Mouse (Mus musculus): ENCODE measurements at regions not wholly inside any gene's neighbourhood (a gene's known extent, or its start where the extent isn't known, plus 50 kb on each side); places are given as distances from the start of the nearest gene placed in this dataset.

GRCm38 (mm10) chr10:72484315-72484714 lies 170.3 kb upstream of the Zwint start:
- Histone ChIP-seq H3K4me1 (replicated peaks; ENCODE audit: control insufficient read depth, insufficient read depth, low read length) (no peaks in the 10 kb centered on the region), H3K9ac (ENCODE audit: low read depth, low read length) (no peak overlapping the region), H3K36me3 (ENCODE audit: control insufficient read depth, insufficient read depth, low read length) (no peaks in the 10 kb centered on the region), H3K27me3 (ENCODE audit: control insufficient read depth, insufficient read depth, low read length) (no peaks in the 10 kb centered on the region), H3K27ac (ENCODE audit: low read depth, low read length) (no peak overlapping the region), H3K4me2 (replicated peaks; ENCODE audit: low read depth, low read length) (no peak overlapping the region), H3K9me3 (ENCODE audit: control insufficient read depth, low read length) (no peaks in the 10 kb centered on the region), H3K4me3 (ENCODE audit: low read depth, low read length) (no peak overlapping the region)
- no peak for ATAC-seq (ENCODE audit: low FRiP score)
- WGBS: 76% methylated on average over 3 of the region's 3 CpGs
- no peak for DNase-seq (ENCODE audit: low spot score)

GRCm38 (mm10) chr10:72532431-72532830 lies 122.2 kb upstream of the Zwint start:
- WGBS: 72% methylated on average over 3 of the region's 3 CpGs
- H3K4me3 ChIP-seq (ENCODE audit: low read depth, low read length): no peak overlapping the region
- H3K4me1 ChIP-seq (replicated peaks; ENCODE audit: control insufficient read depth, insufficient read depth, low read length): no peaks in the 10 kb centered on the region
- ATAC-seq (ENCODE audit: low FRiP score): no peak
- H3K9me3 ChIP-seq (ENCODE audit: control insufficient read depth, low read length): no peaks in the 10 kb centered on the region
- DNase-seq (ENCODE audit: low spot score): no peak
- no peaks in the 10 kb centered on the region for H3K36me3 ChIP-seq (ENCODE audit: control insufficient read depth, insufficient read depth, low read length)
- no peaks in the 10 kb centered on the region for H3K27me3 ChIP-seq (ENCODE audit: control insufficient read depth, insufficient read depth, low read length)
- no peak overlapping the region for H3K27ac ChIP-seq (ENCODE audit: low read depth, low read length)
- H3K4me2 ChIP-seq (replicated peaks; ENCODE audit: low read depth, low read length): no peak overlapping the region
- H3K9ac ChIP-seq (ENCODE audit: low read depth, low read length): no peak overlapping the region

GRCm38 (mm10) chr10:72533427-72533826 lies 121.2 kb upstream of the Zwint start:
- 83% methylated on average over 3 of the region's 3 CpGs for WGBS
- no peak overlapping the region for H3K27ac ChIP-seq (ENCODE audit: low read depth, low read length)
- H3K4me1 ChIP-seq (replicated peaks; ENCODE audit: control insufficient read depth, insufficient read depth, low read length): no peaks in the 10 kb centered on the region
- H3K36me3 ChIP-seq (ENCODE audit: control insufficient read depth, insufficient read depth, low read length): no peaks in the 10 kb centered on the region
- H3K27me3 ChIP-seq (ENCODE audit: control insufficient read depth, insufficient read depth, low read length): no peaks in the 10 kb centered on the region
- no peak for ATAC-seq (ENCODE audit: low FRiP score)
- no peak overlapping the region for H3K4me3 ChIP-seq (ENCODE audit: low read depth, low read length)
- H3K9ac ChIP-seq (ENCODE audit: low read depth, low read length): no peak overlapping the region
- no peaks in the 10 kb centered on the region for H3K9me3 ChIP-seq (ENCODE audit: control insufficient read depth, low read length)
- H3K4me2 ChIP-seq (replicated peaks; ENCODE audit: low read depth, low read length): no peak overlapping the region
- DNase-seq (ENCODE audit: low spot score): no peak

- no peak overlapping the region for H3K27ac ChIP-seq (ENCODE audit: low read depth, low read length)
- no peak overlapping the region for H3K4me2 ChIP-seq (replicated peaks; ENCODE audit: low read depth, low read length)
- no peak overlapping the region for H3K9ac ChIP-seq (ENCODE audit: low read depth, low read length)
- H3K4me1 ChIP-seq (replicated peaks; ENCODE audit: control insufficient read depth, insufficient read depth, low read length): no peaks in the 10 kb centered on the region
- 83% methylated on average over 4 of the region's 4 CpGs for WGBS
- no peaks in the 10 kb centered on the region for H3K36me3 ChIP-seq (ENCODE audit: control insufficient read depth, insufficient read depth, low read length)
- DNase-seq (ENCODE audit: low spot score) (no peak), ATAC-seq (ENCODE audit: low FRiP score) (no peak)
- H3K27me3 ChIP-seq (ENCODE audit: control insufficient read depth, insufficient read depth, low read length): no peaks in the 10 kb centered on the region
- no peaks in the 10 kb centered on the region for H3K9me3 ChIP-seq (ENCODE audit: control insufficient read depth, low read length)
- no peak overlapping the region for H3K4me3 ChIP-seq (ENCODE audit: low read depth, low read length)
These were observed 120.8 kb upstream of the Zwint start for GRCm38 (mm10) chr10:72533859-72534258.

GRCm38 (mm10) chr10:72549564-72549963 lies 105.1 kb upstream of the Zwint start:
- H3K4me3 ChIP-seq (ENCODE audit: low read depth, low read length): no peak overlapping the region
- no peak overlapping the region for H3K4me2 ChIP-seq (replicated peaks; ENCODE audit: low read depth, low read length)
- 83% methylated on average over 1 of the region's 1 CpGs for WGBS
- H3K9ac ChIP-seq (ENCODE audit: low read depth, low read length): no peak overlapping the region
- ATAC-seq (ENCODE audit: low FRiP score): no peak
- no peak for DNase-seq (ENCODE audit: low spot score)
- no peaks in the 10 kb centered on the region for H3K4me1 ChIP-seq (replicated peaks; ENCODE audit: control insufficient read depth, insufficient read depth, low read length)
- H3K27ac ChIP-seq (ENCODE audit: low read depth, low read length): no peak overlapping the region
- H3K27me3 ChIP-seq (ENCODE audit: control insufficient read depth, insufficient read depth, low read length): no peaks in the 10 kb centered on the region
- no peaks in the 10 kb centered on the region for H3K9me3 ChIP-seq (ENCODE audit: control insufficient read depth, low read length)
- no peaks in the 10 kb centered on the region for H3K36me3 ChIP-seq (ENCODE audit: control insufficient read depth, insufficient read depth, low read length)

GRCm38 (mm10) chr10:72551561-72551960 lies 103.1 kb upstream of the Zwint start:
- Histone ChIP-seq H3K4me2 (replicated peaks; ENCODE audit: low read depth, low read length) (no peak overlapping the region), H3K4me3 (ENCODE audit: low read depth, low read length) (no peak overlapping the region), H3K9ac (ENCODE audit: low read depth, low read length) (no peak overlapping the region), H3K4me1 (replicated peaks; ENCODE audit: control insufficient read depth, insufficient read depth, low read length) (no peaks in the 10 kb centered on the region), H3K27me3 (ENCODE audit: control insufficient read depth, insufficient read depth, low read length) (no peaks in the 10 kb centered on the region), H3K36me3 (ENCODE audit: control insufficient read depth, insufficient read depth, low read length) (no peaks in the 10 kb centered on the region), H3K9me3 (ENCODE audit: control insufficient read depth, low read length) (no peaks in the 10 kb centered on the region), H3K27ac (ENCODE audit: low read depth, low read length) (no peak overlapping the region)
- ATAC-seq (ENCODE audit: low FRiP score) (no peak), DNase-seq (ENCODE audit: low spot score) (no peak)
- 81% methylated on average over 7 of the region's 7 CpGs for WGBS

- H3K27me3 ChIP-seq (ENCODE audit: control insufficient read depth, insufficient read depth, low read length): no peaks in the 10 kb centered on the region
- H3K4me2 ChIP-seq (replicated peaks; ENCODE audit: low read depth, low read length): no peak overlapping the region
- peak; percentile 16 for DNase-seq (ENCODE audit: low spot score)
- WGBS: 64% methylated on average over 9 of the region's 9 CpGs
- H3K36me3 ChIP-seq (ENCODE audit: control insufficient read depth, insufficient read depth, low read length): no peaks in the 10 kb centered on the region
- no peaks in the 10 kb centered on the region for H3K4me1 ChIP-seq (replicated peaks; ENCODE audit: control insufficient read depth, insufficient read depth, low read length)
- no peak overlapping the region for H3K4me3 ChIP-seq (ENCODE audit: low read depth, low read length)
- 0 out of 2 replicates have a peak overlapping the region, but pooled peaks have one; percentile 9 for H3K27ac ChIP-seq (ENCODE audit: low read depth, low read length)
- ATAC-seq (ENCODE audit: low FRiP score): peak; percentile 81
- no peak overlapping the region for H3K9ac ChIP-seq (ENCODE audit: low read depth, low read length)
- H3K9me3 ChIP-seq (ENCODE audit: control insufficient read depth, low read length): no peaks in the 10 kb centered on the region
These were observed 80.5 kb upstream of the Zwint start for GRCm38 (mm10) chr10:72573991-72574652.

- DNase-seq (ENCODE audit: low spot score) (no peak), ATAC-seq (ENCODE audit: low FRiP score) (no peak)
- no peaks in the 10 kb centered on the region for H3K4me1 ChIP-seq (replicated peaks; ENCODE audit: control insufficient read depth, insufficient read depth, low read length)
- no peaks in the 10 kb centered on the region for H3K36me3 ChIP-seq (ENCODE audit: control insufficient read depth, insufficient read depth, low read length)
- no peak overlapping the region for H3K4me2 ChIP-seq (replicated peaks; ENCODE audit: low read depth, low read length)
- H3K4me3 ChIP-seq (ENCODE audit: low read depth, low read length): no peak overlapping the region
- no peaks in the 10 kb centered on the region for H3K27me3 ChIP-seq (ENCODE audit: control insufficient read depth, insufficient read depth, low read length)
- H3K9ac ChIP-seq (ENCODE audit: low read depth, low read length): no peak overlapping the region
- H3K27ac ChIP-seq (ENCODE audit: low read depth, low read length): no peak overlapping the region
- no peaks in the 10 kb centered on the region for H3K9me3 ChIP-seq (ENCODE audit: control insufficient read depth, low read length)
- WGBS: 90% methylated on average over 3 of the region's 3 CpGs
These were observed 76.9 kb upstream of the Zwint start for GRCm38 (mm10) chr10:72577713-72578112.

- no peak overlapping the region for H3K4me2 ChIP-seq (replicated peaks; ENCODE audit: low read depth, low read length)
- no peak overlapping the region for H3K9ac ChIP-seq (ENCODE audit: low read depth, low read length)
- DNase-seq (ENCODE audit: low spot score) (no peak), ATAC-seq (ENCODE audit: low FRiP score) (no peak)
- H3K27ac ChIP-seq (ENCODE audit: low read depth, low read length): no peak overlapping the region
- H3K9me3 ChIP-seq (ENCODE audit: control insufficient read depth, low read length): no peaks in the 10 kb centered on the region
- H3K4me1 ChIP-seq (replicated peaks; ENCODE audit: control insufficient read depth, insufficient read depth, low read length): no peaks in the 10 kb centered on the region
- 86% methylated on average over 7 of the region's 7 CpGs for WGBS
- no peaks in the 10 kb centered on the region for H3K27me3 ChIP-seq (ENCODE audit: control insufficient read depth, insufficient read depth, low read length)
- H3K4me3 ChIP-seq (ENCODE audit: low read depth, low read length): no peak overlapping the region
- H3K36me3 ChIP-seq (ENCODE audit: control insufficient read depth, insufficient read depth, low read length): no peaks in the 10 kb centered on the region
These were observed 76.1 kb upstream of the Zwint start for GRCm38 (mm10) chr10:72578501-72578900.
